Mouse (Mus musculus) midbrain, embryonic 14.5 days (tissue): Measurements from ENCODE around the gene Sept12. TPM values are rescaled to one million over a fixed set of nuclear protein-coding genes. Genes with fewer than 3 reads are reported as not detected.

Source experiments
- ATAC-seq: fragments of 200-750 bp; cut with Nextera tagmentation; 2 replicates; pipeline ENCODE4 v1.8.0; 2017; ENCODE audit warnings: moderate number of reproducible peaks, moderate library complexity; ENCODE audit not compliant: low FRiP score, low TSS enrichment
- DNase-seq: peaks from one replicate; pipeline ENCODE4 v3.0.0-alpha.2; 2015
- H3K27ac ChIP-seq: fragments of 300-500 bp; sonication (generic); replicated peaks from 2 replicates; pipeline ENCODE4 v1.5.1; 2014; ENCODE audit warnings: mild to moderate bottlenecking, low read depth, low read length, moderate library complexity
- H3K27me3 ChIP-seq: fragments of 300-500 bp; sonication (generic); 2 replicates; pipeline ENCODE4 v1.6.1; 2014; ENCODE audit warnings: low read length, control low read depth, mixed read lengths; ENCODE audit not compliant: control insufficient read depth, insufficient read depth
- H3K36me3 ChIP-seq: fragments of 300-500 bp; sonication (generic); 2 replicates; pipeline ENCODE4 v1.6.1; 2014; ENCODE audit warnings: low read length, control low read depth; ENCODE audit not compliant: control insufficient read depth, insufficient read depth
- H3K4me1 ChIP-seq: fragments of 300-500 bp; sonication (generic); 2 replicates; pipeline ENCODE4 v1.6.1; 2014; ENCODE audit warnings: mild to moderate bottlenecking, antibody characterized with exemption, low read length, control low read depth; ENCODE audit not compliant: control insufficient read depth, insufficient read depth
- H3K4me2 ChIP-seq: fragments of 300-500 bp; sonication (generic); 2 replicates; pipeline ENCODE4 v1.6.1; 2014; ENCODE audit warnings: mild to moderate bottlenecking, low read length, moderate library complexity
- H3K4me3 ChIP-seq: fragments of 300-500 bp; sonication (generic); replicated peaks from 2 replicates; pipeline ENCODE4 v1.5.1; 2014; ENCODE audit warnings: low read depth, low read length
- H3K9ac ChIP-seq: fragments of 300-500 bp; sonication (generic); replicated peaks from 2 replicates; pipeline ENCODE4 v1.6.1; 2014; ENCODE audit warnings: mild to moderate bottlenecking, low read length, moderate library complexity
- H3K9me3 ChIP-seq: fragments of 300-500 bp; sonication (generic); 2 replicates; pipeline ENCODE4 v1.6.1; 2016; ENCODE audit warnings: low read length, control low read depth, mixed read lengths; ENCODE audit not compliant: control insufficient read depth
- WGBS: fragments of 180-500 bp; shearing (Covaris S2); extraction: QIAGEN DNeasy Blood & Tissue Kit; methylation state at CpG from one replicate; pipeline ENCODE4 v1.1.7; 2014; 5-methylcytosine and 5-hydroxymethylcytosine counted together
- polyA plus RNA-seq: library from polyadenylated mRNA; unstranded; fragments of >200 nt; fragmentation: Nextera tagmentation; extraction: Ambion mirVana; gene quantifications from 2 replicates; pipeline ENCODE4 v1.2.1, GENCODE M21; 2014

The Sept12 gene
- polyA plus RNA-seq, 1 experiment from 2014 or later: not detected

GRCm38 (mm10) chr16:5012036-5013005, 14.7 kb upstream of the Sept12 start:
- Histone ChIP-seq H3K27me3 (no peaks in the 10 kb centered on the region), H3K9me3 (no peaks in the 10 kb centered on the region), H3K36me3 (peaks cover 41% of the 10 kb centered on the region), H3K4me1 (peaks cover 12% of the 10 kb centered on the region), H3K4me2 (peak overlapping the region; percentile 69), H3K4me3 (peak overlapping the region; percentile 66), H3K27ac (peak overlapping the region; percentile 80), H3K9ac (peak overlapping the region; percentile 69)
- no peak for DNase-seq
- no peak for ATAC-seq
- WGBS: 57% methylated on average over 13 of the region's 13 CpGs

- H3K27me3 ChIP-seq: no peaks in the 10 kb centered on the region
- DNase-seq (no peak), ATAC-seq (no peak)
- no peak overlapping the region for H3K27ac ChIP-seq
- H3K9ac ChIP-seq: no peak overlapping the region
- no peaks in the 10 kb centered on the region for H3K9me3 ChIP-seq
- H3K4me2 ChIP-seq: no peak overlapping the region
- H3K4me3 ChIP-seq: no peak overlapping the region
- H3K36me3 ChIP-seq: peaks cover 31% of the 10 kb centered on the region
- H3K4me1 ChIP-seq: peaks cover 12% of the 10 kb centered on the region
- 91% methylated on average over 7 of the region's 7 CpGs for WGBS
These were observed 13.6 kb upstream of the Sept12 start for GRCm38 (mm10) chr16:5011285-5011684.

- H3K4me3 ChIP-seq: no peak overlapping the region
- peaks cover 23% of the 10 kb centered on the region for H3K36me3 ChIP-seq
- H3K9me3 ChIP-seq: no peaks in the 10 kb centered on the region
- DNase-seq: no peak
- no peaks in the 10 kb centered on the region for H3K27me3 ChIP-seq
- WGBS: 81% methylated on average over 10 of the region's 10 CpGs
- H3K4me1 ChIP-seq: peaks cover 12% of the 10 kb centered on the region
- no peak for ATAC-seq
- H3K4me2 ChIP-seq: no peak overlapping the region
- H3K27ac ChIP-seq: no peak overlapping the region
- H3K9ac ChIP-seq: no peak overlapping the region
These were observed 12.8 kb upstream of the Sept12 start for GRCm38 (mm10) chr16:5010371-5010935.

- no peak for DNase-seq
- no peak overlapping the region for H3K4me2 ChIP-seq
- 87% methylated on average over 12 of the region's 12 CpGs for WGBS
- no peak overlapping the region for H3K9ac ChIP-seq
- peaks cover 10% of the 10 kb centered on the region for H3K36me3 ChIP-seq
- no peaks in the 10 kb centered on the region for H3K27me3 ChIP-seq
- H3K4me1 ChIP-seq: peaks cover 12% of the 10 kb centered on the region
- no peak overlapping the region for H3K27ac ChIP-seq
- no peak for ATAC-seq
- no peak overlapping the region for H3K4me3 ChIP-seq
- H3K9me3 ChIP-seq: no peaks in the 10 kb centered on the region
These were observed 10.4 kb upstream of the Sept12 start for GRCm38 (mm10) chr16:5008076-5008475.

GRCm38 (mm10) chr16:5007492-5007891, 9.8 kb upstream of the Sept12 start:
- peaks cover 8% of the 10 kb centered on the region for H3K4me1 ChIP-seq
- H3K4me3 ChIP-seq: no peak overlapping the region
- H3K4me2 ChIP-seq: no peak overlapping the region
- ATAC-seq (no peak), DNase-seq (no peak)
- H3K9me3 ChIP-seq: no peaks in the 10 kb centered on the region
- H3K27ac ChIP-seq: no peak overlapping the region
- no peaks in the 10 kb centered on the region for H3K27me3 ChIP-seq
- no peak overlapping the region for H3K9ac ChIP-seq
- 43% methylated on average over 6 of the region's 6 CpGs for WGBS
- peaks cover 10% of the 10 kb centered on the region for H3K36me3 ChIP-seq

GRCm38 (mm10) chr16:5007067-5007466, 9.4 kb upstream of the Sept12 start, which contains the start of gene Smim22:
TSS of gene Smim22 (plus strand) at chr16:5007288.
- H3K9ac ChIP-seq: no peak within 1 kb of the TSS
- no peaks in the 10 kb centered on the region for H3K9me3 ChIP-seq
- H3K27ac ChIP-seq: no peak within 1 kb of the TSS
- no peak within 1 kb of the TSS for H3K4me2 ChIP-seq
- 55% methylated on average over 5 of the region's 5 CpGs for WGBS
- H3K27me3 ChIP-seq: no peaks in the 10 kb centered on the region
- DNase-seq (no peak), ATAC-seq (no peak)
- H3K36me3 ChIP-seq: peaks cover 10% of the 10 kb centered on the region
- no peak within 1 kb of the TSS for H3K4me3 ChIP-seq
- H3K4me1 ChIP-seq: peaks cover 4% of the 10 kb centered on the region

GRCm38 (mm10) chr16:5000611-5001010, 3.0 kb upstream of the Sept12 start:
- no peaks in the 10 kb centered on the region for H3K36me3 ChIP-seq
- H3K9ac ChIP-seq: no peak overlapping the region
- no peak overlapping the region for H3K4me2 ChIP-seq
- H3K9me3 ChIP-seq: no peaks in the 10 kb centered on the region
- WGBS: 77% methylated on average over 3 of the region's 3 CpGs
- H3K27ac ChIP-seq: no peak overlapping the region
- H3K27me3 ChIP-seq: no peaks in the 10 kb centered on the region
- H3K4me1 ChIP-seq: no peaks in the 10 kb centered on the region
- ATAC-seq (no peak), DNase-seq (no peak)
- no peak overlapping the region for H3K4me3 ChIP-seq

DNA sequence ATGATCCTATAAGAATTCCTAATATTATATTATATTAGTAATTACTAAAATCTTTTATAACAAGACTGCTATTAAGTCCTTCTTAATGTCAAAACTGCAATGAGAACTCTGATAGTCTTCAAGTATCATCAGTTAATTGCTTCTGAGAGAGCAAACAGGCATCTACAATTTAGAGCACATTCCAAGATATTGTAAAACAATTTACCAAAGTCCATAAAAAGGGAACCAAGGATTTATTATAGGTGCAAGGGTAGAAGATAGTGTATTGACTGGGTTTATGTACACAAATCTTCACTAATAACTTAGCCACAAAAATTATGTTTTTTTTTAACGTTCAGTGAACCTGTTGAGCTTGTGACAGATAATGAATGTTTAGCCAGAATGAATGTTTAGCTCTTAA, 1.3 kb upstream of the Sept12 start:
- no peak for DNase-seq
- Histone ChIP-seq H3K27me3 (no peaks in the 10 kb centered on the region), H3K4me2 (no peak overlapping the region), H3K36me3 (no peaks in the 10 kb centered on the region), H3K27ac (no peak overlapping the region), H3K9me3 (no peaks in the 10 kb centered on the region), H3K4me1 (no peaks in the 10 kb centered on the region), H3K9ac (no peak overlapping the region), H3K4me3 (no peak overlapping the region)
- no peak for ATAC-seq
- WGBS: 76% methylated on average over 1 of the region's 1 CpGs
